Comparison of ENCODE assay signal across 11 mouse cellular contexts in the genomic region with DNA sequence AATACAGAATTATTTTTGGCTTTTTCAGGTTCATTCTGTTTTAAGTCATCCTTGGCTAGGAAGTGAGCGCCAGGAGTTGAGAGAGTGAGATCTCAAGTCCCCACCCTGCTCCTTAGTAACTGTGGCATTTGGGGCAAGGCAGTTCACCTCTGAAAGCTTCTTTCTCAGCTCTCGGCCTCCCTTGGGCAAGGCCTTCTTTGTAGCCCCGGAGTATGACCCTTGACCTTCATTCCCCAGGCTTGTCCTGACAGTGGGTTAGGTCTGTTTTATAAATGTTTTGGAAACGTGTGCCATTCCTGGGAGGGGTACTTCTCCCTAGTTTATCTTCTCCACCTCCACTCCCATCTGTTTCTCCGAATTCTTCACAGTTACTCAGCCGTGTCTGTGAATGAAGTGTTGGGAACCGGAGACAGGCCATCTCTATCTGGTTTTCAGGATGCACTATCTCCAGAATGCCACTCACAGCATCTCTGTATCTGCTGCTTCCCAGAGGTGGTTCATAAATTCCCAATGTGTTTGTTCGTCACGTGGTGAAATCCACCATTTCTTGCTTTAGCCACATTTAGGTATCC.
DNase-seq lines count a peak whose midpoint lies in the region; ATAC-seq and TF ChIP-seq lines count a peak whose summit lies in the region.
"Had no signal": no experiment of that assay in that cellular context is flagged by ENCODE, and none has a peak within 500 bp of the region (broad histone marks: within the 10 kb centered on the region; RNA-seq: fewer than 3 reads in every experiment).

No protein-coding gene starts in this region.

- TF ChIP-seq POLR2A in cortical plate, adult 2 months (IDR thresholded peaks at IDR 0.05; ENCODE audit: extremely low read depth, insufficient read depth, low read length): no peak

- no peaks in the 10 kb centered on the region for H3K27me3 ChIP-seq in intestine, embryonic 14.5 days (replicated peaks; ENCODE audit: control insufficient read depth, insufficient read depth, low read length)
- H3K27me3 ChIP-seq in intestine, postnatal 0 days (replicated peaks; ENCODE audit: control insufficient read depth, insufficient read depth, low read length): no peaks in the 10 kb centered on the region
- no peaks in the 10 kb centered on the region for H3K27me3 ChIP-seq in intestine, embryonic 16.5 days (replicated peaks; ENCODE audit: control insufficient read depth, insufficient read depth, low read length)
- H3K27me3 ChIP-seq: neural tube, embryonic 12.5 days had no signal

- peak overlapping the region; percentile 73; the same call in 1 of the 2 replicates for H3K27ac ChIP-seq in intestine, embryonic 14.5 days (ENCODE audit: low read depth)
- no peak overlapping the region for H3K27ac ChIP-seq in intestine, postnatal 0 days (ENCODE audit: low read depth, low read length)
- peak overlapping the region; percentile 7; the same call in 1 of the 2 replicates for H3K27ac ChIP-seq in cortical plate, adult 2 months (ENCODE audit: insufficient read depth, low read length)
- peak overlapping the region; percentile 50 for H3K27ac ChIP-seq in intestine, embryonic 16.5 days (ENCODE audit: low read length)
- H3K27ac ChIP-seq: neural tube, embryonic 12.5 days had no signal

- peak overlapping the region; percentile 37 for H3K4me2 ChIP-seq in intestine, embryonic 14.5 days (ENCODE audit: low read length)
- no peak overlapping the region for H3K4me2 ChIP-seq in intestine, postnatal 0 days (replicated peaks; ENCODE audit: low read depth)
- no peak overlapping the region for H3K4me2 ChIP-seq in intestine, embryonic 16.5 days (ENCODE audit: low read depth, low read length)

- peaks cover 24% of the 10 kb centered on the region for H3K4me1 ChIP-seq in intestine, embryonic 14.5 days (replicated peaks; ENCODE audit: control insufficient read depth, insufficient read depth, low read length)
- 0 out of 2 replicates have a peak, but pooled peaks cover 8% of the 10 kb centered on the region for H3K4me1 ChIP-seq in intestine, postnatal 0 days (replicated peaks; ENCODE audit: control insufficient read depth, insufficient read depth, low read length)
- H3K4me1 ChIP-seq in cortical plate, adult 2 months (ENCODE audit: control insufficient read depth, insufficient read depth, low read length): peaks cover 8% of the 10 kb centered on the region; the same call in 1 of the 2 replicates
- peaks cover 13% of the 10 kb centered on the region for H3K4me1 ChIP-seq in intestine, embryonic 16.5 days (ENCODE audit: control insufficient read depth, insufficient read depth, low read length)

- no peak overlapping the region for H3K4me3 ChIP-seq in intestine, embryonic 14.5 days (ENCODE audit: low read depth, low read length)
- H3K4me3 ChIP-seq in intestine, postnatal 0 days (ENCODE audit: low read depth, low read length): no peak overlapping the region
- H3K4me3 ChIP-seq in cortical plate, adult 2 months (ENCODE audit: insufficient read depth, low read length): no peak overlapping the region
- H3K4me3 ChIP-seq in intestine, embryonic 16.5 days (ENCODE audit: low read length): no peak overlapping the region
- H3K4me3 ChIP-seq: neural tube, embryonic 12.5 days had no signal

- no peaks in the 10 kb centered on the region for H3K36me3 ChIP-seq in intestine, embryonic 14.5 days (ENCODE audit: control insufficient read depth, insufficient read depth, low read length)
- no peaks in the 10 kb centered on the region for H3K36me3 ChIP-seq in intestine, postnatal 0 days (ENCODE audit: control insufficient read depth, insufficient read depth)
- H3K36me3 ChIP-seq in intestine, embryonic 16.5 days (ENCODE audit: control insufficient read depth, insufficient read depth, low read length): no peaks in the 10 kb centered on the region
- H3K36me3 ChIP-seq: neural tube, embryonic 12.5 days had no signal

- TF ChIP-seq CTCF in intestine, postnatal 0 days (IDR thresholded peaks at IDR 0.05; ENCODE audit: low read depth): no peak
- no peak for TF ChIP-seq CTCF in cortical plate, adult 2 months (IDR thresholded peaks at IDR 0.05; ENCODE audit: extremely low read depth, insufficient read depth, low read length)

- 43% methylated on average over 9 of the region's 9 CpGs for WGBS in intestine, embryonic 14.5 days
- WGBS in intestine, postnatal 0 days: 63% methylated on average over 9 of the region's 9 CpGs
- 55% methylated on average over 9 of the region's 9 CpGs for WGBS in intestine, embryonic 16.5 days

- DNase-seq in intestine, embryonic 14.5 days (ENCODE audit: low spot score): no peak
- DNase-seq in MN1 (ENCODE audit: low spot score): peak; percentile 12
- DNase-seq in cerebellum, adult 8-10 months: no peak
- no peak for DNase-seq in ovary, postnatal 36 days (ENCODE audit: low spot score)
- DNase-seq: spleen, adult 18-20 months had no signal

- no peaks in the 10 kb centered on the region for H3K9me3 ChIP-seq in intestine, embryonic 14.5 days (ENCODE audit: control insufficient read depth, low read length)
- H3K9me3 ChIP-seq in intestine, postnatal 0 days (ENCODE audit: control insufficient read depth): no peaks in the 10 kb centered on the region
- H3K9me3 ChIP-seq in intestine, embryonic 16.5 days (ENCODE audit: control insufficient read depth, low read length): no peaks in the 10 kb centered on the region
- H3K9me3 ChIP-seq: neural tube, embryonic 12.5 days had no signal

- no peak for ATAC-seq in intestine, embryonic 14.5 days (replicated peaks; ENCODE audit: low FRiP score, low TSS enrichment, low read depth)
- ATAC-seq in intestine, postnatal 0 days: no peak
- ATAC-seq in intestine, embryonic 16.5 days: no peak
- ATAC-seq in activated CD4-positive, CD25-positive, alpha-beta regulatory T cell, adult 4 months: no peak

- no peak overlapping the region for H3K9ac ChIP-seq in intestine, embryonic 14.5 days (ENCODE audit: low read length)
- no peak overlapping the region for H3K9ac ChIP-seq in intestine, postnatal 0 days (ENCODE audit: low read depth, low read length)
- no peak overlapping the region for H3K9ac ChIP-seq in intestine, embryonic 16.5 days (ENCODE audit: low read depth, low read length)
- H3K9ac ChIP-seq: forebrain, postnatal 0 days; neural tube, embryonic 12.5 days had no signal
